Mouse (Mus musculus) thymus, postnatal 10 days (tissue): ENCODE measurements around the gene Gdf1.

Experiments
- DNase-seq, 2 experiments: peaks; one replicate each; pipeline ENCODE4 v3.0.0; 2021; ENCODE audit warnings: low spot score in 2 of 2

Gene Gdf1

DNA sequence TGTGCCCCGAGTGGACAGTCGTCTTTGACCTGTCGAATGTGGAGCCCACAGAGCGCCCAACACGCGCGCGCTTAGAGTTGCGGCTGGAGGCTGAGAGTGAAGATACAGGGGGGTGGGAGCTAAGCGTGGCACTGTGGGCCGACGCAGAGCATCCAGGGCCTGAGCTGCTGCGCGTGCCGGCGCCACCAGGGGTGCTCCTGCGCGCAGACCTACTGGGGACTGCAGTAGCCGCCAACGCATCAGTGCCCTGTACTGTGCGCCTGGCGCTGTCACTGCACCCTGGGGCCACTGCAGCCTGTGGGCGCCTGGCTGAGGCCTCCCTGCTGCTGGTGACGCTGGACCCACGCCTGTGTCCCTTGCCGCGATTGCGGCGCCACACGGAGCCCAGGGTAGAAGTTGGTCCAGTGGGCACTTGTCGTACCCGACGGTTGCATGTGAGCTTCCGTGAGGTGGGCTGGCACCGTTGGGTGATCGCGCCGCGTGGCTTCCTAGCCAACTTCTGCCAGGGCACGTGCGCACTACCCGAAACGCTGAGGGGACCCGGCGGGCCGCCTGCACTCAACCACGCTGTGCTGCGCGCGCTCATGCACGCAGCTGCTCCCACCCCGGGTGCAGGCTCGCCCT, 1.2 kb downstream of the Gdf1 start:
- no peak for DNase-seq

GRCm38 (mm10) chr8:70331526-70331925, 1.9 kb downstream of the Gdf1 start:
- no peak for DNase-seq

DNA sequence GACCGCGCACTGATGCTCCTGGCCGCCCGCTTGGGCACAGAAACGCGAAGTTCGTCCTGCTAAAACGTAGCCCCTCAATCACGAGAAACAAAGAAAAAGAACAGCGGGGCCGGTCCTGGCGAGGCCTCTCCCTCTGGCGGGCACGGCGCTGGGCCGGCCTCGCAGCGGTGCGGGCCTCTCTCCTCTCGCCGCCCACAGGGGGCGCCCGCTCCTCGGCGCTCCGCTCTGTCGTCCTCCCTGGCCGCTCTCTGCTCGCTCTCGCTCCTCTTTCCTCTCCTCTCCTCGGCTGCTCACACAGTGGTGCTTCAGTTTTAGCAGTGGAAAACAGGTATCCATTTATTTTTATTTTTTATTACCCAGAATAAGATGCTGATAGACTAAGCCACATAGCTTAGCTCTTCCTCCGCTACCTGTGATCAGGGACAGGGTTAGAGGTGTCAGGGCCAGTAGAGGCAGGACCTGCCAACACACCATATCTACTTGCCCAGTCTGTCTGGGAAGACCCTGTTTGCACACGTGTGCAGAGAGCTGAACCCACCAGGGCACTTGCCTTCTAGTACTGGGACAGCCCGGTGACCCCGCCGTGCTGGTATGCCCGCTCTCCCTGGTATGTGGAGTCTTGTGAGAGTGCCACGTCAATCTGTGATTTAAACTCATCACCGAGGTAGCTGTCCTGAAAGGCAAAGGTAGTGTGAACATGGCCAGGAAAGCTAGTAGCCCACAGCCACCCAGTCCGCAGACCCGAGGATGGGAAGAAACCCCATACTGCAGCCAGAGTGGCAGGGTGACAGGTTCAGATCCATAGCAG, 2.7 kb downstream of the Gdf1 start:
- no peak for DNase-seq

DNA sequence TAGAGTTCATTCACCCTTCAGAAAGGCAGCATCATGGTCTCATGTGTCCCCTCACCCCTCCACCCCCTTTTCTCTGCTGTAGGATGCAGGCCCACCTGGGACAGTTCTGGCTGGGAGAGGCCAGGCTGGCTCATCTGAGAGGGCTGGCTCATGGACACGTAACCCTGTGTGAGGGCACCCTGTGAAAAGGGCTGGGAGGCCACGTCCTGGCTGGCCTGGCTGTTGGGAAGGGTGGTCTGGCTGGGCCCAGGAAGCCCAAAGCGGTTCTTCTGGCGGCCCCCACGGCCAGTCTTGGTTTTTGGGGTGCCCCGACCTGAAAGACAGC, 3.2 kb downstream of the Gdf1 start:
- no peak for DNase-seq

DNA sequence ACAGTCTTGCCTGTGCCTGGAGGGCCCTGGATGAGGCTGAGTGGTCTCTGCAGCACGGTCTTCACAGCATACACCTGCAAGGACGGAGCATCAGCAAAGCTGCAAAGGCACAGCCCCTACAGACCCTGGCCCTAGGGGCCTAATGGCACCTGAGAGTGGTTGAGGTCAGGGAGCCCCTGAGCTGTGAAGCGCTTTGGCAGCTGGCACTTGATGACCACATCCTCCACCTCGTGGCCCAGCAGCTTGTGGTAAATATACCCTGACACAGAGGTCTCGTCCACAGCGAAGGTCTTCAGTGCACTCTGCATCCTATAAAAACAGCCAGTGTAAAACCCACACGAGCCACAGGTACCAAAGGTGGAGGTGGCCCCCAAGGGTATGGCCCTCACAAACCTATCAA, 9.3 kb downstream of the Gdf1 start:
- no peak for DNase-seq

DNA sequence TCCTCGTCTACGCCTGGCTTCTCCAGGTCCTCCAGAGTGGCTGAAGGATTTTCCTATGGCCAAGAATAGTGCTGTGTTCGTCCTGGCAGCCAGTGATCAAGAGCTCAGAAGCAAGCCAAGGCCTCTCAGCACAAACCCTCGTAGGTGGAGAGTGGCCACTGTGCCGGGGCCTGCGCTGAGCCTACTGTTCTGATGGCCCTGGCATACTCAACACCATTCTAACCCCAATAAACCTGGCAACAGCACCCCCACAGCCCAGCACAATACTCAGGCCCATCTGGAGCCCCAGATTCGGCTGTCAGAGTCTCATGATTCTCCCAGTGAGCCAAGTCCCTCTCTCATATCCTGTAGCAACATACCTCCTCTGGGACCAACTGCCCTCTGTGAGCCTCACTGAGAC, 11.0 kb downstream of the Gdf1 start:
- DNase-seq: no peak

GRCm38 (mm10) chr8:70342007-70342406, 12.4 kb downstream of the Gdf1 start:
- DNase-seq: no peak

- no peak for DNase-seq
Measured at GRCm38 (mm10) chr8:70343076-70343475, 13.5 kb downstream of the Gdf1 start.

- peak in 1 of 2 experiments; percentile 32 for DNase-seq
Measured at GRCm38 (mm10) chr8:70343696-70344095, 14.1 kb downstream of the Gdf1 start.

- no peak for DNase-seq
Measured at GRCm38 (mm10) chr8:70344279-70344678, 14.7 kb downstream of the Gdf1 start.

GRCm38 (mm10) chr8:70347443-70347842, 17.8 kb downstream of the Gdf1 start:
- DNase-seq: no peak

- no peak for DNase-seq
Measured at GRCm38 (mm10) chr8:70347860-70348420, 18.3 kb downstream of the Gdf1 start.

- DNase-seq: no peak
Measured at GRCm38 (mm10) chr8:70351035-70351999, 21.7 kb downstream of the Gdf1 start.

DNA sequence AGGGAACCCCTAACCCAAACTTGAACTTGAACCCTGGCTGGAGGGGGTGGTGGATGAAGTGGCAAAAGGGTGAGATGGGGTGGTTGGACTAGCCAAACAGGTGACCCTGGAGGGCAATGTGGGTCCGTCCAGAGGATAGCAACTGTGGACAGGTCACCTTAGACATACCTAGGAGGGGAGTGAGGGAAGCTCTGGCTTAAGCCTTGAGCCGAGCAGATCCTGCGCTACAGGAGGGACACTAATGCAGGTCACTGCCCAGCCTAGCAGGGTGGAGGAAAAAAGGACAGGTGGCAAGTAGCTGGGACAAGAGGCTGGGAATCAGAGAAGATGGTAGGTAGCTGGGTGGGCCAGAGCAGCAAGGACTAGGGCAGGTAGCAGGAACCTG, 22.4 kb downstream of the Gdf1 start:
- no peak for DNase-seq

- peak in 1 of 2 experiments; percentile 51 for DNase-seq
Measured at GRCm38 (mm10) chr8:70352657-70353151, 23.1 kb downstream of the Gdf1 start.

DNA sequence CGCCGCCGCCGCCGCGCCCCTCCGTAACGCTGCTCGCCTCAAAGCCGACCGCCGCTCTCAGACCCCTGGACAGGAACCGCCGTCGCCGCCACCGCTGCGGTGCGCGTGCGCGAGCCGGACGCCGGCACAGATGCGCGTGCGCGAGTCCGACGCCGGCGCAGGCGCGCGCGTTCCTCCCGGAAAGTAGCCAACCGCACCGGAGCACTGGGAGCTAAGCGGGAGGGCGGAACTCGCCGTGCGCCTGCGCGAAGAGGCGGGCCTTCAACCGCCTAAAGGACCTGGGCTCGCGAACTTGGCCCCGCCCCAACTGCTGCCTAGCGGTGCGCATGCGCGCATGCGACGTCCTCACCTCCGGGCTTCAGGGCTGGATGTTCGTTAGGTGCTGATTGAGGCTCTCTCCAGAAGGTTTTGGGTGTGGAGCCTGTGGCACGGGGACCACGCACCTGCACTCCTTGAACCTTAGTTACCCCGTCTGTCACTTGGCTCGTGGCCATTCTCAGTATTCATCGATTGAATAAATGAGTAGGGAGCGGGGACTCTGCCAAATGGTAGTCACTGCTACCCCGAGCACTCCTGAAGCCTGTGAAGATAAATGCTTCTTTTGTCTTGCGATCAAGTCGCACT, 23.7 kb downstream of the Gdf1 start, which contains the start of gene Upf1:
Gene Upf1 (minus strand): TSS at position 85 of the 624 bp plus-strand sequence.
- DNase-seq: peak; percentile 99 to 100

GRCm38 (mm10) chr8:70354004-70354403, 24.4 kb downstream of the Gdf1 start:
- DNase-seq: no peak

DNA sequence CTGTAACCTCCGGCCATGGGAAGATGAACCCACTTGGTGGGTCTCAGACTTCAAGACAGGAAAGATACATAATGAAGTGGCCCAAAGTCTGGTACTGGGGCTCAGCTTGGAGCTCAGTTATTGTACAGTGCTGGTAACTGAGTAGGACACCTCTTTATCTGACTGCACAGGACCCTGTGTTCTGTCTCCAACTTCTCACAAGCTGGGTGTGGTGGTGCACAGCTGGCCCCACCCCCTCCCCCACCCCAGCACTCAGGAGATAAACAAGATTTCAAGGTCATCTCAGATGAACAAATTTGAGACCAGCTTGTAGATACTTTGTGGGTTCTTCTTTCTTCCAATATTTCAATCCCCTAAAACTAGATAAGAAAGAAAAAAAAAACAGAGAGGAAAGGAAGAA, 26.5 kb downstream of the Gdf1 start:
- no peak for DNase-seq

- no peak for DNase-seq
Measured at GRCm38 (mm10) chr8:70359411-70359810, 29.8 kb downstream of the Gdf1 start.

- no peak for DNase-seq
Measured at GRCm38 (mm10) chr8:70360769-70361168, 31.2 kb downstream of the Gdf1 start.

DNA sequence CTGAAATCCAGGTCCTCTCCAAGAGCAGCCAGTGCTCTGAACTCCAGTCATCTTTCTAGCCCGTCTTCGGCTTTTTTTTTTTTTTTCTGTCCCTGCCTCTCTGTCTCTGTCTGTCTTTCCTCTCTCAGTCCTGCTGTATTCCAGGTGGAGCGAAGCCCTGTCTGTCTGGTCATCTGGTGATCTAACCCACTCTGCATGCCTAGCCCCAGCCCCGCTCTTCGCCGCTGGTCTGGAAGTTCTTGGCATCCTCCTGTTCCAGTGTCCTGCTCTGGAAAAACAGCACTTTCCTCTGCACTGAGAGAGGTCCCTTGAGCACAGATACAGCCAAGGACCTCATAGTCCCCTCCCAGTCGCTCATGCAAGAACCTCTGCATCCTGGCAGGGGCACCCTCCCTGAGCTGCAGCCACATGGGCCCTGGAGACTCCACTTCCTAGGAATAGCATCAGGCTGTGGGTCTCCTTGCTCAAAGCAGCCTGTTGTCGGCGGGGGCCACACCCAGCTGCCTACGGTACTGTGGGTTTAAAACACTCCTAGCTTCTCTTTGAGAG, 31.9 kb downstream of the Gdf1 start:
- DNase-seq: no peak
